Mouse (Mus musculus): ENCODE results near the gene Wdr48. TPM values are rescaled to one million over a fixed set of nuclear protein-coding genes. Genes with fewer than 3 reads are reported as not detected.
A peak's percentile ranks its signal among the peaks of the same experiment; 100 is the strongest.

The Wdr48 gene
- polyA plus RNA-seq, 1 experiment: 27.5 TPM

DNA sequence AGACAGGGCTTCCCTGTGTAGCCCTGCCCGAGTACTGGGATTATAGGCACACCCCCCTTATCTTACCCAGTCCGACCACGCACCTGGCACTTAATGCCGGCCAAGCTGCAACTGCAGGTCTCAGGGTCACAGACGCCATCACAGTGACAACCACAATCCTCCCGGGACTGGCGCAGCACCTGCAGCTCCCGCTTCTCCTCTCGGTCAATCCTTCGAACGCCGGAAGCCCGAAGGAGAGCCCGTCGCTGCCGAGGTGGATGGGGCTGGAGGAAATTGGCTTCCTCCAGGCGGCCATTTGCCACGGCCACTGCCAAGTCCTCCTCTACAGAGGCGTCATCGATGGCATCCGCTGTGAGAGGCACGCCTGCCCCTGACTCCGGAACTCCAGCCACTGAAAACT, 78.6 kb downstream of the Wdr48 start:
- Histone ChIP-seq H3K27me3 (ENCODE audit: control insufficient read depth, insufficient read depth, low read length) (no peaks in the 10 kb centered on the region), H3K4me3 (ENCODE audit: extremely low read depth, insufficient read depth, insufficient read length) (no peak overlapping the region), H3K36me3 (ENCODE audit: control insufficient read depth, insufficient read depth, low read length) (peaks cover 41% of the 10 kb centered on the region), H3K4me1 (ENCODE audit: control insufficient read depth, insufficient read depth, insufficient read length) (peaks cover 3% of the 10 kb centered on the region; the same call in 1 of the 2 replicates), H3K27ac (ENCODE audit: insufficient read depth, low read length) (no peak overlapping the region)
- DNase-seq (ENCODE audit: low read depth in 1 of 2, low spot score in 2 of 2): no peak
- WGBS: 80% methylated on average over 23 of the region's 23 CpGs
- TF ChIP-seq CTCF (IDR thresholded peaks at IDR 0.05; ENCODE audit: extremely low read depth, insufficient read depth, insufficient read length, insufficient replicate concordance) (no peak), POLR2A (IDR thresholded peaks at IDR 0.05; ENCODE audit: low read depth, low read length) (no peak)

GRCm38 (mm10) chr9:119973869-119974520, 79.3 kb downstream of the Wdr48 start:
- peak in 1 of 2 experiments; percentile 36 for DNase-seq (ENCODE audit: low read depth in 1 of 2, low spot score in 2 of 2)
- Histone ChIP-seq H3K36me3 (ENCODE audit: control insufficient read depth, insufficient read depth, low read length) (peaks cover 41% of the 10 kb centered on the region), H3K27me3 (ENCODE audit: control insufficient read depth, insufficient read depth, low read length) (no peaks in the 10 kb centered on the region), H3K27ac (ENCODE audit: insufficient read depth, low read length) (no peak overlapping the region), H3K4me1 (ENCODE audit: control insufficient read depth, insufficient read depth, insufficient read length) (peaks cover 10% of the 10 kb centered on the region; the same call in 1 of the 2 replicates), H3K4me3 (ENCODE audit: extremely low read depth, insufficient read depth, insufficient read length) (no peak overlapping the region)
- TF ChIP-seq POLR2A (IDR thresholded peaks at IDR 0.05; ENCODE audit: low read depth, low read length) (no peak), CTCF (IDR thresholded peaks at IDR 0.05; ENCODE audit: extremely low read depth, insufficient read depth, insufficient read length, insufficient replicate concordance) (peak; percentile 44; the same call in 1 of the 2 replicates)
- WGBS: 92% methylated on average over 27 of the region's 27 CpGs

DNA sequence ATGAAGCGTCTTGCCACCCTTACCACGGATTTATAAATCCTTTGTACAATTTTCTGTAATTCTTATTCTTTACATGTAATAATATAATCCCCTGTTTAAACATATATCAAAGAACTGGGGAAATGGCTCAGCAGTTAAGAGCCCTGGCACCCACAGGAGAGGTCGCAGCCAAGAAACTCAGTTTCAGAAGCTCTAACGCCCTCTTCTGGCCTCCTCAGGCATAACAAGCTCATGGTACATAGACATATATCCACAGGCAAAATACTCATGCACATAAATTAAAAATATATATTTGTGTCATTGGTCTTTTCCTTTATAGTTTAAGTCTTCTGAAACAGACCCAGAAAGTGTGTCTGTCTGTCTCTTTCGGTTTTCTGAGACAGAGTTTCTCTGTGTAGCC, 79.9 kb downstream of the Wdr48 start:
- no peak for DNase-seq (ENCODE audit: low read depth in 1 of 2, low spot score in 2 of 2)
- Histone ChIP-seq H3K4me1 (ENCODE audit: control insufficient read depth, insufficient read depth, insufficient read length) (peaks cover 16% of the 10 kb centered on the region; the same call in 1 of the 2 replicates), H3K4me3 (ENCODE audit: extremely low read depth, insufficient read depth, insufficient read length) (no peak overlapping the region), H3K27me3 (ENCODE audit: control insufficient read depth, insufficient read depth, low read length) (no peaks in the 10 kb centered on the region), H3K27ac (ENCODE audit: insufficient read depth, low read length) (no peak overlapping the region), H3K36me3 (ENCODE audit: control insufficient read depth, insufficient read depth, low read length) (peaks cover 41% of the 10 kb centered on the region)
- TF ChIP-seq CTCF (IDR thresholded peaks at IDR 0.05; ENCODE audit: extremely low read depth, insufficient read depth, insufficient read length, insufficient replicate concordance) (no peak), POLR2A (IDR thresholded peaks at IDR 0.05; ENCODE audit: low read depth, low read length) (no peak)
- WGBS: 84% methylated on average over 5 of the region's 5 CpGs

GRCm38 (mm10) chr9:119975286-119975685, 80.6 kb downstream of the Wdr48 start:
- peaks cover 21% of the 10 kb centered on the region; the same call in 1 of the 2 replicates for H3K4me1 ChIP-seq (ENCODE audit: control insufficient read depth, insufficient read depth, insufficient read length)
- no peak for DNase-seq (ENCODE audit: low read depth in 1 of 2, low spot score in 2 of 2)
- no peaks in the 10 kb centered on the region for H3K27me3 ChIP-seq (ENCODE audit: control insufficient read depth, insufficient read depth, low read length)
- H3K4me3 ChIP-seq (ENCODE audit: extremely low read depth, insufficient read depth, insufficient read length): no peak overlapping the region
- WGBS: 94% methylated on average over 4 of the region's 4 CpGs
- no peak overlapping the region for H3K27ac ChIP-seq (ENCODE audit: insufficient read depth, low read length)
- H3K36me3 ChIP-seq (ENCODE audit: control insufficient read depth, insufficient read depth, low read length): peaks cover 41% of the 10 kb centered on the region
- TF ChIP-seq CTCF (IDR thresholded peaks at IDR 0.05; ENCODE audit: extremely low read depth, insufficient read depth, insufficient read length, insufficient replicate concordance) (no peak), POLR2A (IDR thresholded peaks at IDR 0.05; ENCODE audit: low read depth, low read length) (no peak)

Other genes with a start within 250 kb of the Wdr48 start
- gene Scn10a, start 175.6 kb upstream of the Wdr48 start, polyA plus RNA-seq (2012; rRNA removed): not detected in 2 replicates
- not detected in 2 replicates for gene Scn11a, start 69.4 kb upstream of the Wdr48 start, polyA plus RNA-seq (2012; rRNA removed)
- gene Gorasp1, start 42.7 kb downstream of the Wdr48 start, polyA plus RNA-seq (2012; rRNA removed): 6.6 and 7.6 TPM in 2 replicates
- 0.04 and 0.15 TPM in 2 replicates for gene Ttc21a, start 42.7 kb downstream of the Wdr48 start, polyA plus RNA-seq (2012; rRNA removed)
- 50.5 and 78.5 TPM in 2 replicates for gene Csrnp1, start 89.8 kb downstream of the Wdr48 start, polyA plus RNA-seq (2012; rRNA removed)
- 0.08 TPM in 2 replicates for gene Xirp1, start 128.7 kb downstream of the Wdr48 start, polyA plus RNA-seq (2012; rRNA removed)
- 14.4 and 16.8 TPM in 2 replicates for gene Cx3cr1, start 175.0 kb downstream of the Wdr48 start, polyA plus RNA-seq (2012; rRNA removed)
- 0.82 and 1.8 TPM in 2 replicates for gene Ccr8, start 197.2 kb downstream of the Wdr48 start, polyA plus RNA-seq (2012; rRNA removed)
- 45.7 and 48.1 TPM in 2 replicates for gene Slc25a38, start 215.5 kb downstream of the Wdr48 start, polyA plus RNA-seq (2012; rRNA removed)
- gene Rpsa, start 232.8 kb downstream of the Wdr48 start, polyA plus RNA-seq (2012; rRNA removed): 2,660 and 3,812 TPM in 2 replicates